Mouse (Mus musculus) liver, embryonic 14.5 days (tissue): ENCODE measurements around the gene Vcan.

Source experiments
- CTCF ChIP-seq: IDR thresholded peaks from 2 replicates; pipeline ENCODE4 v1.5.1; 2016; ENCODE audit warnings: antibody characterized with exemption, low read depth, control low read depth
- EP300 ChIP-seq: IDR thresholded peaks from 2 replicates; pipeline ENCODE4 v1.6.1; 2016; ENCODE audit warnings: antibody characterized with exemption, low read depth

GRCm38 (mm10) chr13:89670505-89670904 lies 71.8 kb downstream of the Vcan start:
- TF ChIP-seq CTCF = no peak
- no peak for TF ChIP-seq EP300
